Mouse (Mus musculus) heart, adult 2 months (tissue): Measurements from ENCODE around the gene Habp4.

ENCODE experiments used
- CTCF ChIP-seq: fragments of 200-600 bp; IDR thresholded peaks from 2 replicates; pipeline ENCODE4 v1.8.1; 2022; ENCODE audit warnings: antibody characterized with exemption, mild to moderate bottlenecking, moderate library complexity
- POLR2A ChIP-seq: fragments of 200-500 bp; IDR thresholded peaks from 2 replicates; pipeline ENCODE4 v1.6.1; 2011; ENCODE audit warnings: mild to moderate bottlenecking, low read depth, low read length, control low read depth; ENCODE audit not compliant: insufficient read depth

GRCm38 (mm10) chr13:64226725-64227124, 65.1 kb downstream of the Habp4 start:
- TF ChIP-seq CTCF (no peak), POLR2A (no peak)
